In genomic region chr4:145836300-145836862, GRCm38 (mm10) we compare ENCODE assay signal across 13 mouse cellular contexts. TPM values are rescaled to one million over a fixed set of nuclear protein-coding genes. Genes with fewer than 3 reads are reported as not detected.
DNase-seq lines count a peak whose midpoint lies in the region; ATAC-seq and TF ChIP-seq lines count a peak whose summit lies in the region.
"Not testable (repeated sequence)": the region's sequence is repeated elsewhere in the genome, so short reads cannot be mapped to it uniquely, and the experiment has no call there.
"Had no signal": no experiment of that assay in that cellular context is flagged by ENCODE, and none has a peak within 500 bp of the region (broad histone marks: within the 10 kb centered on the region; RNA-seq: fewer than 3 reads in every experiment).

No protein-coding gene starts in this region.

- H3K4me2 ChIP-seq in embryonic facial prominence, embryonic 15.5 days (replicated peaks); heart, embryonic 11.5 days; hindbrain, embryonic 14.5 days (replicated peaks); kidney, postnatal 0 days (ENCODE audit: low read length); liver, embryonic 15.5 days; midbrain, embryonic 14.5 days (ENCODE audit: low read length): not testable (repeated sequence)

- peak; percentile 37; the same call in 1 of the 2 replicates for ATAC-seq in embryonic facial prominence, embryonic 15.5 days (ENCODE audit: insufficient number of reproducible peaks, low FRiP score, low TSS enrichment, low read depth)
- peak; percentile 16; the same call in 1 of the 2 replicates for ATAC-seq in heart, embryonic 11.5 days (replicated peaks; ENCODE audit: insufficient number of reproducible peaks, low FRiP score, low TSS enrichment)
- ATAC-seq in hindbrain, embryonic 14.5 days (ENCODE audit: low FRiP score): peak; percentile 18
- 0 out of 2 replicates have a peak, but pooled peaks have one; percentile 27 for ATAC-seq in kidney, postnatal 0 days (replicated peaks; ENCODE audit: low FRiP score, low read depth)
- ATAC-seq in liver, embryonic 15.5 days (ENCODE audit: insufficient read depth): peak; percentile 26; the same call in 1 of the 2 replicates
- peak; percentile 47 for ATAC-seq in midbrain, embryonic 14.5 days (ENCODE audit: low FRiP score, low TSS enrichment)
- ATAC-seq in neutrophil, adult 5-6 weeks (ENCODE audit: extremely low read depth, insufficient number of reproducible peaks, low FRiP score, poor library complexity, severe bottlenecking): peak; percentile 28

- H3K9me3 ChIP-seq in embryonic facial prominence, embryonic 15.5 days (replicated peaks): peaks cover 11% of the 10 kb centered on the region
- H3K9me3 ChIP-seq in heart, embryonic 11.5 days (replicated peaks; ENCODE audit: control insufficient read depth, low read length); kidney, postnatal 0 days (replicated peaks; ENCODE audit: low read length); liver, embryonic 15.5 days (replicated peaks); midbrain, embryonic 14.5 days (ENCODE audit: control insufficient read depth, low read length): not testable (repeated sequence)
- peaks cover 12% of the 10 kb centered on the region; the same call in 1 of the 2 replicates for H3K9me3 ChIP-seq in hindbrain, embryonic 14.5 days (ENCODE audit: control insufficient read depth, low read length)

- not testable (repeated sequence) for H3K9ac ChIP-seq in embryonic facial prominence, embryonic 15.5 days; heart, embryonic 11.5 days (ENCODE audit: low read depth, low read length); hindbrain, embryonic 14.5 days; kidney, postnatal 0 days (ENCODE audit: low read depth, low read length); liver, embryonic 15.5 days; midbrain, embryonic 14.5 days (replicated peaks; ENCODE audit: low read length)

- not testable (repeated sequence) for TF ChIP-seq CTCF in kidney, postnatal 0 days (IDR thresholded peaks at IDR 0.05; ENCODE audit: low read depth)

- not testable (repeated sequence) for H3K27ac ChIP-seq in embryonic facial prominence, embryonic 15.5 days (replicated peaks); heart, embryonic 11.5 days (ENCODE audit: low read depth, low read length); hindbrain, embryonic 14.5 days; kidney, postnatal 0 days; liver, embryonic 15.5 days (replicated peaks); midbrain, embryonic 14.5 days (replicated peaks; ENCODE audit: low read depth, low read length)

- H3K36me3 ChIP-seq in embryonic facial prominence, embryonic 15.5 days; heart, embryonic 11.5 days (ENCODE audit: control insufficient read depth, insufficient read depth, low read length); hindbrain, embryonic 14.5 days (replicated peaks; ENCODE audit: control insufficient read depth, insufficient read depth); kidney, postnatal 0 days (ENCODE audit: insufficient read depth, low read length); liver, embryonic 15.5 days (replicated peaks); midbrain, embryonic 14.5 days (ENCODE audit: control insufficient read depth, insufficient read depth, low read length): not testable (repeated sequence)

- not testable (repeated sequence) for H3K4me3 ChIP-seq in embryonic facial prominence, embryonic 15.5 days (replicated peaks); heart, embryonic 11.5 days (ENCODE audit: low read depth, low read length); hindbrain, embryonic 14.5 days (replicated peaks; ENCODE audit: low read length); kidney, postnatal 0 days (replicated peaks; ENCODE audit: low read depth, low read length); liver, embryonic 15.5 days (replicated peaks); midbrain, embryonic 14.5 days (replicated peaks; ENCODE audit: low read depth, low read length)

- not testable (repeated sequence) for DNase-seq in hindbrain, embryonic 14.5 days (ENCODE audit: low spot score); kidney, postnatal 0 days (ENCODE audit: low spot score); midbrain, embryonic 14.5 days

- WGBS in embryonic facial prominence, embryonic 15.5 days: 86% methylated on average over 7 of the region's 18 CpGs
- WGBS in heart, embryonic 11.5 days (ENCODE audit: insufficient replicate concordance): 72% methylated on average over 8 of the region's 18 CpGs
- WGBS in hindbrain, embryonic 14.5 days: 80% methylated on average over 5 of the region's 18 CpGs
- 85% methylated on average over 6 of the region's 18 CpGs for WGBS in kidney, postnatal 0 days
- WGBS in liver, embryonic 15.5 days (ENCODE audit: insufficient replicate concordance): 81% methylated on average over 6 of the region's 18 CpGs
- 84% methylated on average over 7 of the region's 18 CpGs for WGBS in midbrain, embryonic 14.5 days

- H3K4me1 ChIP-seq in embryonic facial prominence, embryonic 15.5 days; heart, embryonic 11.5 days (ENCODE audit: control insufficient read depth, insufficient read depth, low read length); hindbrain, embryonic 14.5 days (replicated peaks; ENCODE audit: control insufficient read depth, insufficient read depth, low read length); kidney, postnatal 0 days (replicated peaks; ENCODE audit: insufficient read depth, low read length); liver, embryonic 15.5 days (replicated peaks); midbrain, embryonic 14.5 days (ENCODE audit: control insufficient read depth, insufficient read depth, low read length): not testable (repeated sequence)

- H3K27me3 ChIP-seq in embryonic facial prominence, embryonic 15.5 days; heart, embryonic 11.5 days (ENCODE audit: control insufficient read depth, insufficient read depth, low read length); hindbrain, embryonic 14.5 days (ENCODE audit: control insufficient read depth, insufficient read depth, low read length); kidney, postnatal 0 days (ENCODE audit: insufficient read depth, low read length); liver, embryonic 15.5 days; midbrain, embryonic 14.5 days (ENCODE audit: control insufficient read depth, insufficient read depth, low read length): not testable (repeated sequence)

RNA-seq across cellular contexts. Expression of gene Zfp986, which starts 32.2 kb away (rescaled TPM):
- polyA plus RNA-seq in embryonic facial prominence, embryonic 15.5 days (2015; fragmentation: Nextera tagmentation; extraction: Ambion mirVana): not detected in 2 replicates
- not detected in 2 replicates for polyA plus RNA-seq in heart, embryonic 11.5 days (2014; fragmentation: Nextera tagmentation; extraction: Ambion mirVana)
- not detected in 2 replicates for polyA plus RNA-seq in hindbrain, embryonic 14.5 days (2014; fragmentation: Nextera tagmentation; extraction: Ambion mirVana)
- not detected in 2 replicates for polyA plus RNA-seq in kidney, postnatal 0 days (2015; fragmentation: Nextera tagmentation; extraction: Ambion mirVana)
- polyA plus RNA-seq in liver, embryonic 15.5 days (2015; fragmentation: Nextera tagmentation; extraction: Ambion mirVana): not detected in 2 replicates
- not detected in 2 replicates for polyA plus RNA-seq in midbrain, embryonic 14.5 days (2014; fragmentation: Nextera tagmentation; extraction: Ambion mirVana)
- total RNA-seq in neutrophil, adult 5-6 weeks (2017): not detected in 2 replicates
- total RNA-seq: adrenal gland, adult 8-10 months; heart, postnatal 4 days; liver, adult 2 months had no signal
- polyA plus RNA-seq: C2C12; G1E; liver, adult 2 months; macrophage had no signal
